Mouse (Mus musculus): ENCODE data around the gene Rac1. TPM values are rescaled to one million over a fixed set of nuclear protein-coding genes. Genes with fewer than 3 reads are reported as not detected.
"Not testable (repeated sequence)": the region's sequence is repeated elsewhere in the genome, so short reads cannot be mapped to it uniquely, and the experiment has no call there.

Rac1 gene
- total and polyA plus RNA-seq, 3 experiments: 204 to 231 (median 219) TPM

- no peak overlapping the region for H3K9ac ChIP-seq (ENCODE audit: low read depth, low read length)
- WGBS: 57% methylated on average over 3 of the region's 3 CpGs
- peaks cover 9% of the 10 kb centered on the region for H3K36me3 ChIP-seq (ENCODE audit: control insufficient read depth, insufficient read depth, low read length)
- no peak overlapping the region for H3K4me3 ChIP-seq
- intact Hi-C loops (cut with DNase I): loop anchor here (2.0 kb wide), 1 partner anchor 42 kb away; no protein-coding TSS in a partner anchor
- DNase-seq: no peak
- TF ChIP-seq CTCF (IDR thresholded peaks at IDR 0.05) (peak; percentile 76), POLR2A (IDR thresholded peaks at IDR 0.05; ENCODE audit: insufficient read depth, low read depth, low read length) (no peak)
- H3K27ac ChIP-seq: no peak overlapping the region
- H3K4me1 ChIP-seq (ENCODE audit: control insufficient read depth, insufficient read depth, low read length): peaks cover 19% of the 10 kb centered on the region
- H3K27me3 ChIP-seq (ENCODE audit: control insufficient read depth, insufficient read depth, low read length): no peaks in the 10 kb centered on the region
- H3K79me2 ChIP-seq (replicated peaks; ENCODE audit: control insufficient read depth, insufficient read depth, low read length): peaks cover 1% of the 10 kb centered on the region
These were observed 23.4 kb downstream of the Rac1 start for GRCm38 (mm10) chr5:143504453-143504852.

- intact Hi-C loops (cut with DNase I): loop anchor here (2.0 kb wide), 1 partner anchor 43 kb away; no protein-coding TSS in a partner anchor
- Histone ChIP-seq H3K27me3 (ENCODE audit: control insufficient read depth, insufficient read depth, low read length) (no peaks in the 10 kb centered on the region), H3K27ac (no peak overlapping the region), H3K4me1 (ENCODE audit: control insufficient read depth, insufficient read depth, low read length) (peaks cover 14% of the 10 kb centered on the region), H3K79me2 (replicated peaks; ENCODE audit: control insufficient read depth, insufficient read depth, low read length) (no peaks in the 10 kb centered on the region), H3K36me3 (ENCODE audit: control insufficient read depth, insufficient read depth, low read length) (peaks cover 2% of the 10 kb centered on the region; the same call in 1 of the 2 replicates), H3K9ac (ENCODE audit: low read depth, low read length) (no peak overlapping the region), H3K4me3 (no peak overlapping the region)
- no peak for DNase-seq
- 93% methylated on average over 6 of the region's 6 CpGs for WGBS
- TF ChIP-seq CTCF (IDR thresholded peaks at IDR 0.05): no peak
- no peak for TF ChIP-seq EP300 (IDR thresholded peaks at IDR 0.05; ENCODE audit: insufficient read depth, low read depth, low read length)
- TF ChIP-seq POLR2A (IDR thresholded peaks at IDR 0.05; ENCODE audit: insufficient read depth, low read depth, low read length): no peak
These were observed 24.1 kb downstream of the Rac1 start for GRCm38 (mm10) chr5:143503740-143504139.

GRCm38 (mm10) chr5:143502899-143503557 lies 24.8 kb downstream of the Rac1 start:
- H3K79me2 ChIP-seq (replicated peaks; ENCODE audit: control insufficient read depth, insufficient read depth, low read length): no peaks in the 10 kb centered on the region
- peaks cover 8% of the 10 kb centered on the region for H3K4me1 ChIP-seq (ENCODE audit: control insufficient read depth, insufficient read depth, low read length)
- H3K36me3 ChIP-seq (ENCODE audit: control insufficient read depth, insufficient read depth, low read length): no peaks in the 10 kb centered on the region
- H3K27ac ChIP-seq: no peak overlapping the region
- intact Hi-C loops (cut with DNase I): no loop called here
- TF ChIP-seq CTCF (IDR thresholded peaks at IDR 0.05): no peak
- no peak for TF ChIP-seq POLR2A (IDR thresholded peaks at IDR 0.05; ENCODE audit: insufficient read depth, low read depth, low read length)
- no peak for TF ChIP-seq EP300 (IDR thresholded peaks at IDR 0.05; ENCODE audit: insufficient read depth, low read depth, low read length)
- H3K9ac ChIP-seq (ENCODE audit: low read depth, low read length): no peak overlapping the region
- 88% methylated on average over 19 of the region's 19 CpGs for WGBS
- no peak overlapping the region for H3K4me3 ChIP-seq
- no peaks in the 10 kb centered on the region for H3K27me3 ChIP-seq (ENCODE audit: control insufficient read depth, insufficient read depth, low read length)
- DNase-seq: no peak

- no peak overlapping the region for H3K4me3 ChIP-seq
- no peak for DNase-seq
- no peaks in the 10 kb centered on the region for H3K27me3 ChIP-seq (ENCODE audit: control insufficient read depth, insufficient read depth, low read length)
- TF ChIP-seq CTCF (IDR thresholded peaks at IDR 0.05): no peak
- no peak for TF ChIP-seq POLR2A (IDR thresholded peaks at IDR 0.05; ENCODE audit: insufficient read depth, low read depth, low read length)
- TF ChIP-seq EP300 (IDR thresholded peaks at IDR 0.05; ENCODE audit: insufficient read depth, low read depth, low read length): no peak
- 55% methylated on average over 2 of the region's 2 CpGs for whole genome bisulfite sequencing
- H3K27ac ChIP-seq: no peak overlapping the region
- no peaks in the 10 kb centered on the region for H3K36me3 ChIP-seq (ENCODE audit: control insufficient read depth, insufficient read depth, low read length)
- no peak overlapping the region for H3K9ac ChIP-seq (ENCODE audit: low read depth, low read length)
- intact Hi-C loops (cut with DNase I): no loop called here
- peaks cover 1% of the 10 kb centered on the region; the same call in 1 of the 2 replicates for H3K4me1 ChIP-seq (ENCODE audit: control insufficient read depth, insufficient read depth, low read length)
- no peaks in the 10 kb centered on the region for H3K79me2 ChIP-seq (replicated peaks; ENCODE audit: control insufficient read depth, insufficient read depth, low read length)
These were observed 26.2 kb downstream of the Rac1 start for GRCm38 (mm10) chr5:143501649-143502048.

GRCm38 (mm10) chr5:143501140-143501539 lies 26.7 kb downstream of the Rac1 start:
- DNase-seq: no peak
- Histone ChIP-seq H3K79me2 (replicated peaks; ENCODE audit: control insufficient read depth, insufficient read depth, low read length) (no peaks in the 10 kb centered on the region), H3K4me1 (ENCODE audit: control insufficient read depth, insufficient read depth, low read length) (peaks cover 1% of the 10 kb centered on the region; the same call in 1 of the 2 replicates), H3K27me3 (ENCODE audit: control insufficient read depth, insufficient read depth, low read length) (no peaks in the 10 kb centered on the region), H3K27ac (no peak overlapping the region), H3K36me3 (ENCODE audit: control insufficient read depth, insufficient read depth, low read length) (no peaks in the 10 kb centered on the region), H3K9ac (ENCODE audit: low read depth, low read length) (no peak overlapping the region), H3K4me3 (no peak overlapping the region)
- WGBS: 68% methylated on average over 8 of the region's 8 CpGs
- intact Hi-C loops (cut with DNase I): no loop called here
- no peak for TF ChIP-seq POLR2A (IDR thresholded peaks at IDR 0.05; ENCODE audit: insufficient read depth, low read depth, low read length)
- TF ChIP-seq EP300 (IDR thresholded peaks at IDR 0.05; ENCODE audit: insufficient read depth, low read depth, low read length): no peak
- TF ChIP-seq CTCF (IDR thresholded peaks at IDR 0.05): no peak

- H3K27ac ChIP-seq; H3K27me3 ChIP-seq (ENCODE audit: control insufficient read depth, insufficient read depth, low read length); H3K4me3 ChIP-seq; H3K4me1 ChIP-seq (ENCODE audit: control insufficient read depth, insufficient read depth, low read length); DNase-seq; H3K9ac ChIP-seq (ENCODE audit: low read depth, low read length); H3K79me2 ChIP-seq (replicated peaks; ENCODE audit: control insufficient read depth, insufficient read depth, low read length); intact Hi-C loops (cut with DNase I); H3K36me3 ChIP-seq (ENCODE audit: control insufficient read depth, insufficient read depth, low read length): not testable (repeated sequence)
- WGBS: 88% methylated on average over 14 of the region's 14 CpGs
These were observed 27.1 kb downstream of the Rac1 start for GRCm38 (mm10) chr5:143500711-143501110.

Measured in heart, adult 2 months (tissue).